28 mouse cellular contexts compared by ENCODE assay signal in genomic region chr16:64974636-64975035, GRCm38 (mm10).
"Had no signal": no experiment of that assay in that cellular context is flagged by ENCODE, and none has a peak within 500 bp of the region (broad histone marks: within the 10 kb centered on the region; RNA-seq: fewer than 3 reads in every experiment).

No protein-coding gene starts in this region.

- H3K9me3 ChIP-seq: embryonic facial prominence, embryonic 10.5 days; embryonic facial prominence, embryonic 12.5 days; embryonic facial prominence, embryonic 13.5 days; embryonic facial prominence, embryonic 15.5 days; forebrain, embryonic 10.5 days; forebrain, embryonic 12.5 days; forebrain, embryonic 13.5 days; forebrain, embryonic 15.5 days had no signal

- H3K4me1 ChIP-seq: embryonic facial prominence, embryonic 10.5 days; embryonic facial prominence, embryonic 12.5 days; embryonic facial prominence, embryonic 13.5 days; embryonic facial prominence, embryonic 15.5 days; forebrain, embryonic 10.5 days; forebrain, embryonic 12.5 days; forebrain, embryonic 13.5 days; forebrain, embryonic 15.5 days had no signal

- DNase-seq: cerebellum, adult 8-10 months; cerebellum, adult 9-10 months; cerebellum, adult 9-11 months; cerebellum, postnatal 10 days; cerebellum, postnatal 14 days; cerebellum, postnatal 25 days; cerebellum, postnatal 36 days; embryo, embryonic 11 days; forebrain, postnatal 0 days; gastrocnemius, adult 2 months; gastrocnemius, postnatal 10 days; gastrocnemius, postnatal 14 days; gastrocnemius, postnatal 25 days; gastrocnemius, postnatal 36 days; heart, adult 11 months; heart, adult 18-20 months; heart, adult 2 months had no signal

- H3K27ac ChIP-seq: embryonic facial prominence, embryonic 10.5 days; embryonic facial prominence, embryonic 12.5 days; embryonic facial prominence, embryonic 13.5 days; embryonic facial prominence, embryonic 15.5 days; forebrain, embryonic 10.5 days; forebrain, embryonic 12.5 days; forebrain, embryonic 13.5 days; forebrain, embryonic 15.5 days; gastrocnemius, adult 2 months; heart, adult 2 months had no signal

- H3K9ac ChIP-seq: embryonic facial prominence, embryonic 12.5 days; embryonic facial prominence, embryonic 13.5 days; embryonic facial prominence, embryonic 15.5 days; forebrain, embryonic 12.5 days; forebrain, embryonic 13.5 days; forebrain, embryonic 15.5 days; forebrain, postnatal 0 days had no signal

- ATAC-seq: forebrain, embryonic 13.5 days; forebrain, embryonic 14.5 days; forebrain, embryonic 15.5 days; forebrain, embryonic 16.5 days; forebrain, postnatal 0 days had no signal

- H3K4me3 ChIP-seq: embryonic facial prominence, embryonic 10.5 days; embryonic facial prominence, embryonic 12.5 days; embryonic facial prominence, embryonic 13.5 days; embryonic facial prominence, embryonic 15.5 days; erythroblast, embryonic 14.5 days; forebrain, embryonic 10.5 days; forebrain, embryonic 12.5 days; forebrain, embryonic 13.5 days; forebrain, embryonic 15.5 days; gastrocnemius, adult 2 months; heart, adult 2 months had no signal

- H3K36me3 ChIP-seq: embryonic facial prominence, embryonic 10.5 days; embryonic facial prominence, embryonic 12.5 days; embryonic facial prominence, embryonic 13.5 days; embryonic facial prominence, embryonic 15.5 days; forebrain, embryonic 10.5 days; forebrain, embryonic 12.5 days; forebrain, embryonic 15.5 days had no signal

- H3K4me2 ChIP-seq: embryonic facial prominence, embryonic 12.5 days; embryonic facial prominence, embryonic 13.5 days; embryonic facial prominence, embryonic 15.5 days; forebrain, embryonic 12.5 days; forebrain, embryonic 13.5 days; forebrain, embryonic 15.5 days had no signal

- H3K27me3 ChIP-seq: embryonic facial prominence, embryonic 12.5 days; embryonic facial prominence, embryonic 13.5 days; embryonic facial prominence, embryonic 15.5 days; forebrain, embryonic 12.5 days; forebrain, embryonic 13.5 days; forebrain, embryonic 15.5 days had no signal
